Mouse (Mus musculus) cerebellum, adult 2 months (tissue): ENCODE measurements around the gene Rtn3.

Source experiments
- CTCF ChIP-seq: fragments of 200-500 bp; IDR thresholded peaks from 2 replicates; pipeline ENCODE4 v1.5.1; 2011; ENCODE audit warnings: low read depth, mild to moderate bottlenecking, control low read depth, low read length, moderate library complexity, borderline replicate concordance; ENCODE audit not compliant: insufficient read depth
- POLR2A ChIP-seq: fragments of 200-500 bp; IDR thresholded peaks from 2 replicates; pipeline ENCODE4 v1.6.1; 2011; ENCODE audit warnings: low read length, control low read depth, borderline replicate concordance; ENCODE audit not compliant: insufficient read depth

DNA sequence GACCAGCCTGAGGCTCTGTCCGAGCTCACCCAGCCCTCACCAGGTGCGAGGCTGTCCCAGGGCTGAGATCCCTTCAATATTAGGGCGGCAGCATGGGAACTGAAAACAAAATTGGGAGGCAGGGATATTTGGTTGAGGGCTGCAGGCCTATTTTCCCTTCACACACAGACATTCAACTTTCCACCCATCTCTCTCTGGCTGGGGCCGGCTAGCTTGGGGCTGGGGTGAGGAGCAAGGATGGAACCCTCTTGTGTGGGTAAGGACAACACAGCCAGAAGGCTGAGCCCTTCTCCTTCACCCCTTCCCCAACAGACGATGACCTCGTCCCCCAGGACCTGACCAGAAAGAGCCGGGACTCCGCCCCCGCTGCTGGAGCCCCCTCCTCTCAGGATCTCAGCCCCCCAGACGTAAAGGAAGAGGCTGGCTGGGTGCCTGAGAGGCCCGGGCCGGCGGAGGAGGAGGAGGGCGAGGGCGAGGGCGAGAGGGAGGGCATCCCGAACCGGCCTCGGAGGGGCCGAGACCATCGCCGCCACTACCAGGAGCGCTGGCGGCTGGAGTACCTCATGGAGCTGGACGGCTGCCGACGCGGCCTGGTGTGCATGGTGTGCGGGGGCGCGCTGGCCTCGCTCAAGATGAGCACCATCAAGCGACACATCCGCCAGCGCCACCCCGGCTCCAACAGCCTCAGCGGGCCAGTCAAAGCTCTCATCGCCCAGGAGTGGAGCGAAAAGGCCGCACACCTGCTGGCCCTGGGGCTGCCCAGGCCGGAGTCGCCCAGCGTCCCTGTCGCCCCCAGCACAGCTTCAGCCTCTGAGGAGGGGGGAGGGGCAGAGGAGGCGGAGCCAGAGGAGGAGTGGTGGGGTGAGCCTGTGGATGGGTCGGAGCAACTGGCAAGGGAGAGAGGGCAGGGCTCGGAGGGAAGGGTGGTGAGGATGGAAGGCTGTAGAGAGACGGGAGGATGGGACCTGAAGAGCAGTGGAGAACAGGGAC lies 61.2 kb downstream of the Rtn3 start:
- TF ChIP-seq CTCF = no peak
- 0 out of 2 replicates have a peak, but pooled peaks have one; percentile 24 for TF ChIP-seq POLR2A
